Mouse (Mus musculus): ENCODE results near the gene Grap.

- TF ChIP-seq POLR2A (IDR thresholded peaks at IDR 0.05; ENCODE audit: insufficient read length, low read depth) (no peak), SRF (IDR thresholded peaks at IDR 0.05; ENCODE audit: control insufficient read depth, insufficient read length, low read depth) (no peak), MAX (IDR thresholded peaks at IDR 0.05; ENCODE audit: low read depth) (no peak), USF1 (IDR thresholded peaks at IDR 0.05; ENCODE audit: low read depth) (no peak), CEBPB (IDR thresholded peaks at IDR 0.05; ENCODE audit: insufficient read depth, poor library complexity, severe bottlenecking) (no peak)
Measured at GRCm38 (mm10) chr11:61637413-61637812, 15.7 kb upstream of the Grap start.

All from myocyte (in vitro differentiated cells).